Mouse (Mus musculus): ENCODE data around the gene Rbp4.
A peak's percentile ranks its signal among the peaks of the same experiment; 100 is the strongest.

Gene Rbp4

DNA sequence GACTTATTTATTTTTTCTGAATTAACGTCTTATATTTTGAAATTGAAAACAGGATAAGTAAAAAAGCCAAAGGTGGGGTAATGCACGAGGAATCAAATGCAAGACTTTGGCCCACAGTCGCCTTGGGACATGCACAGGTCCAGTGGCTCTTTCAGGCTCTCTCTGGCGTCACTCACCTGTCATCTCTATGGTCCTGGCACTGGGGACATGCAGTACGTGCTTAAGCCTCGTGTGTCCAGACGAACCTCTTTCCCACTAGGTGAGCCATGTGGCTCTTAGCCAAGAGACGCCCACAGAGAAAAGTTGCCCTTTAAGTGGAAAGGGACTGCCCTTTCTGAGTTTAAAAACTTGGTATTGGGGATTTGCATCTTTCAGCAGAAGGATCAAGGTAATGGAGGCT lies 35.7 kb downstream of the Rbp4 start:
- DNase-seq (ENCODE audit: low read depth, low spot score), result no peak

DNA sequence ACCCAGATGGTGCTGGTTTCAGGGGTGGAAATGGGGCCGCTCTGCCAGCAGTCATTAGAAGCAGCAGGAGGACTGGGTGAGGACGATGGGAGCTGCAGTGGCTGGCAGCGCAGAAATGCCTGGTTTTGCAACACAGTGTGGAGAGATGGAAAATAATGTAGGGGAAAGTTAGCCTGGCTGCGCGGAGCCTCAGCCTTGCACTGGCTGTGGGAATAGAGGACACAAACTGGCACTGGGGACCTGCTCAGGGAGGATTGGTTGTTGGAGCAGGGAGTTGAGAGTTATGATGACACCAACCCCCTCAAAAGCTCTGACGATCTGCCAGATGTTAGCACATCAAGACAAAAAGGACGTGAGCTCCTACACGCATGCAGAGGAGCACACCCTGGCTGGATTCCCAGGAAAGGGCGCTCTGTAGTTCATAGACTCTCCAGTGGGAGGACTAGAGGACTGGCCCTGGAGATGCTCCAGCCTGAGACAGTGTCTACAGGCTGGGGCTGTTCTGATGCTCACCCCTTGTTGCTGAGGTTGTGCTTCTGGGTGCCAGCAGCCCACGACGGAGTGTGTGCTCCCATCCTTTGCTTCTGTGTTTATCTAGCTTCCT lies 38.0 kb downstream of the Rbp4 start:
- peak; percentile 35 for DNase-seq (ENCODE audit: low read depth, low spot score)

DNA sequence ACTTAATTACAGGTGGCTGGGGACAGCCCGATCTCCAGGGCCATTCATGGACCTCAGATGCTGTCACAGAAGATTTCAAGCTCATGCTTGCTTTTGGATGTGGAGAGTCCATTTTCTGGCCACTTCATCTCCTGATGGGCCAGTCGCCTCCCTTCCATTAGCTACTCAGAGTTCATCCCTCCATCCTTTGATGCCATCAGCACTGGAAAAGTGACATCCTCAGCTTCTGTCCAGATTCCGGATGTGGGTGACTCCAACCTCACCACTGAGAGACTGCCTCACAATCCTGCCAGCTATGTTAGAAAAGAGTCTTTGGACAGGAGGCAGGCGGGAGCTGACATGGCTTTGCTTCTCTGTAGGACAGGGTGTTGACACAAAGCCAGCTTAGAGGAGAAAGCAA lies 39.2 kb downstream of the Rbp4 start:
- no peak for DNase-seq (ENCODE audit: low read depth, low spot score)

DNA sequence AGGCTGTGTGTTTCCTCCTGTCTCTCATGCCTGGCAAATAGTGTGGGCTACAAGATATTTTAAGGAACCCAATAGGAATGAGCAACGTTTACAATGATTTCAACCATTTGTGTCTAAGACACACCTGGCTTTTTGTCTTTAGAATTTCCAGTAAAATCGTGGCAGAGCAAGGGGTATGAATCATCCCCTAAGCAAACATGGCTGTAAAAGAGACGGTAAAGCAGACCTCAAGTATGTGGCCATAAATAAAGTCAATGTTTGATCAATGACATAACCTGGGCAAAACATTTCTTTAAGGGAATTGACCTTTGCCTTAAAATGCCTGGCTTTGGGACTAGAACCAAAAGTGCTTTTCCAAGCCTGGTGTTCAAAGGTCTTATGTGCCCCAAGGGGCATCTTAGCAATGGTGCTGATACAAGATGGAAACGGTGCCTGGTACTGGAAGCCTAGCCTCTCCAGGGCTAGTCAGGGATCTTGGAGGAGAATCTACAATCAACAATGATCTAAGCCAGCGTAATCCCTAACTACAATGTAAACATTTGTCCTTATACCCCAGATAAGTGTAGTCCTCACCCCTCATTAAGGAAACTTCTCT lies 42.1 kb downstream of the Rbp4 start:
- no peak for DNase-seq (ENCODE audit: low read depth, low spot score)

DNA sequence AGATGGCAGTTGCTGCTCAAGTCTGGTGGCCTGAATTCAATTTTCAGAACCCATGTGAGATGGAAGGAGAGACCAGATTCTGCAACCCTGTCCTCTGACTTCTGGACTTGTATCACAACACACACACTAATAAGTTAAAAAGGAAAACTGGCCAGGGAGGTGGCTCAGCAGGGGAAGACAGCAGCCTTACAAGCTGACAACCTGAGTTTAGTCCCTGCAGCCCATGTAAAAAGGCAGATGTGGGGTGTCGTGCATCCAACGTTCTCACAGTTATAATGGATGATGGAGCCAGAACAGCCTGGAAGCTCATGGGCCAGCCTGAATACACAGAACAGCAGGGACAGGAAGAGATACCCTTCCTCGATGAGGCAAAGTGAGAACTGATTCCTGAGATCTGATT lies 43.7 kb downstream of the Rbp4 start:
- DNase-seq (ENCODE audit: low read depth, low spot score), result no peak

DNA sequence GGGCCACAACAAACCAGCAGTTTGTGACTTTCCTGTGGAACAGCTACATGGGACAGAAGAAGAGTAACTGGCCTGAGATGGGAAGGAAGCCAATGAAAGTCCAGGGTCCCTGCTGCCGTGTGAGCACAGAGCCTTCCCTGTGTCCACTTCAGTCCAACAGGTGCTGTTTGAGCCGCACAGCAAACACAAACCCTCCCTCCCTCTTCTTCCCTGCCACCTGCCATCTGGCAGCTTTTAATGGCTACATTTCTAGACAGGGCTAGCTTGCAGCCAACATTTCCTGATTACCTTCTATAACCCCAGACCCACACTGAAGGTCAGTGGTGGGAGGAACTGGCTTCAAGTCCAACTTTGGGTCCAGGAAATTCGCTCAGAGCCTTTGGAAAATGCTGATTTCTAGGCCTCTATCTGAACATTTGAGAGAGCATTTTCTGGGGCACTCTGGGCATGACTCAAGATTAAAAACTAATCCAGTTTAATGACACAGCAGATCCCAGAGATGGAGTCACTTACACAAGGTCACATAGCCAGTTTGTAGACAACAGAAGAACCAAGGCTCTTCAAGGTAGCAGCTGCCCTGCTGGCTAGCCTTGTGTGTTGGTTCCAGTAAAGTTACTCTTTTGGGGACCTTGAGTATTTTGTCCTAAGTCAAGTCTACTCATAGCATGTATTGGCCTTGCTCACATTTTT lies 47.1 kb downstream of the Rbp4 start:
- DNase-seq (ENCODE audit: low read depth, low spot score), result no peak

DNA sequence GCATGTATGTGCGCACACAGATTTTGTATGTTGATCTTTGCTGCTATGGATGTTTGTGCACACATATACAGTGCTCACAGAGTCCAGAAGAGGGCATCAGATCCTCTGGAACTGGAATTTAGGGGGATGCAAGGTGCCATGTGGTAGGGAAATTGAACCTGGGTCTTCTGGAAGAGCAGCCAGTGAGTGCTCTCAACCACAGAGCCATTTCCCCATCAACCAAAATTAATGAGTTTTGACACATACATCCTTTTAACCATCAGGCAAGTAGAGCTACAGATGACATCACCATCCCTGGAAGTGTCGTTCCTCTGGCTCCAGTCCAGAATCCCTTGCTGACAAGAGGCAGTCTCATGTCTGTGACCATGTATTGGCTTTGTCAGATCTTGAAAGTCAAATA lies 48.8 kb downstream of the Rbp4 start:
- no peak for DNase-seq (ENCODE audit: low read depth, low spot score)

DNA sequence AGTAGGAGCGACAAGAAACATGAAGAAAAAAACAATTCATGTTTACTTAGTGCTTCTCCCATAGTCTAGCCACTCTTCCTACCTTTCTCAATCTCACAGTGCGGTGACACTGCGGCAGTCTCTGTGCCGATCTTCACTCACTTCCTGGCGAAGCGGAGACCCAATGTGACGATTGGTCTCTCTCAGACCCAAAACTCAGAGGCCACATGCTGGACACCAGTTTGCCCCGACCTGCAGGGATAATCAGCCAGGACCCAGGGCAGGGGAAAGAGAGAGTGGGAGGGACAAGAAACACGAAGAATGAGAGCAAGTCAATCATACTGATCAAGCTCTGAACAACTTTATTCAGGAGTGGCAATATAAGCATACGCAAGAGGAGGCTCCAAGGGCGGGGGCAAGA lies 50.0 kb downstream of the Rbp4 start:
- no peak for DNase-seq (ENCODE audit: low read depth, low spot score)

DNA sequence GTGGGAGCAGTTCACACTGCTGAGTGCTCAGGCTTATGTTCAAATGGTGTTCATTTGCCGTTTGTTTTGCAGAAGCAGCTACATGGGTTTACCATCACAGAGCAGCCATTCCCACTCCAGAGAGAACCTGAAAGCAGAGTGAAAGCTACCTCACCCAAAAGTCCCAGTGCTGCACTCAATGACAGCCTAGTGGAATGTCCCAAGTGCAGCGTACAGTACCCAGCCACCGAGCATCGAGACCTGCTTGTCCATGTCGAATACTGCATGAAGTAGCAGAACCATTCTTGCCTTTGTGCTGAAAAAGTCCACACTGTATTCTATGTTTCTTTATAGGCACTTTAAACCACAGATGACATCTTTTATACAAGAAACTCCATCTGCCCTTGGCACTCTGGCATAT lies 51.9 kb downstream of the Rbp4 start:
- no peak for DNase-seq (ENCODE audit: low read depth, low spot score)

Measured in skeletal muscle tissue, adult 2 months (tissue).